Mouse (Mus musculus): ENCODE results near the gene Macrod1. TPM values are rescaled to one million over a fixed set of nuclear protein-coding genes. Genes with fewer than 3 reads are reported as not detected.

Gene Macrod1
- polyA plus RNA-seq, 1 experiment: 13.4 TPM

GRCm38 (mm10) chr19:7170916-7171315 lies 114.3 kb downstream of the Macrod1 start:
- DNase-seq (ENCODE audit: low read depth in 1 of 2, low spot score in 2 of 2): no peak
- peaks cover 2% of the 10 kb centered on the region for H3K27me3 ChIP-seq (ENCODE audit: control insufficient read depth, insufficient read depth, low read length)
- WGBS: 82% methylated on average over 6 of the region's 6 CpGs
- no peaks in the 10 kb centered on the region for H3K36me3 ChIP-seq (ENCODE audit: control insufficient read depth, insufficient read depth, low read length)
- TF ChIP-seq POLR2A (IDR thresholded peaks at IDR 0.05; ENCODE audit: low read depth, low read length) (no peak), CTCF (IDR thresholded peaks at IDR 0.05; ENCODE audit: extremely low read depth, insufficient read depth, insufficient read length, insufficient replicate concordance) (no peak)
- no peak overlapping the region for H3K27ac ChIP-seq (ENCODE audit: insufficient read depth, low read length)
- no peak overlapping the region for H3K4me3 ChIP-seq (ENCODE audit: extremely low read depth, insufficient read depth, insufficient read length)
- peaks cover 3% of the 10 kb centered on the region; the same call in 1 of the 2 replicates for H3K4me1 ChIP-seq (ENCODE audit: control insufficient read depth, insufficient read depth, insufficient read length)

- H3K27ac ChIP-seq (ENCODE audit: insufficient read depth, low read length): no peak overlapping the region
- no peaks in the 10 kb centered on the region for H3K27me3 ChIP-seq (ENCODE audit: control insufficient read depth, insufficient read depth, low read length)
- no peak overlapping the region for H3K4me3 ChIP-seq (ENCODE audit: extremely low read depth, insufficient read depth, insufficient read length)
- H3K4me1 ChIP-seq (ENCODE audit: control insufficient read depth, insufficient read depth, insufficient read length): peaks cover 3% of the 10 kb centered on the region; the same call in 1 of the 2 replicates
- no peak for DNase-seq (ENCODE audit: low read depth in 1 of 2, low spot score in 2 of 2)
- H3K36me3 ChIP-seq (ENCODE audit: control insufficient read depth, insufficient read depth, low read length): no peaks in the 10 kb centered on the region
- WGBS: 34% methylated on average over 8 of the region's 8 CpGs
- TF ChIP-seq POLR2A (IDR thresholded peaks at IDR 0.05; ENCODE audit: low read depth, low read length): no peak
- no peak for TF ChIP-seq CTCF (IDR thresholded peaks at IDR 0.05; ENCODE audit: extremely low read depth, insufficient read depth, insufficient read length, insufficient replicate concordance)
These were observed 114.8 kb downstream of the Macrod1 start for GRCm38 (mm10) chr19:7171447-7171846.

GRCm38 (mm10) chr19:7172051-7172866 lies 115.6 kb downstream of the Macrod1 start:
- H3K27me3 ChIP-seq (ENCODE audit: control insufficient read depth, insufficient read depth, low read length): no peaks in the 10 kb centered on the region
- TF ChIP-seq POLR2A (IDR thresholded peaks at IDR 0.05; ENCODE audit: low read depth, low read length): no peak
- TF ChIP-seq CTCF (IDR thresholded peaks at IDR 0.05; ENCODE audit: extremely low read depth, insufficient read depth, insufficient read length, insufficient replicate concordance): no peak
- peaks cover 3% of the 10 kb centered on the region; the same call in 1 of the 2 replicates for H3K4me1 ChIP-seq (ENCODE audit: control insufficient read depth, insufficient read depth, insufficient read length)
- DNase-seq (ENCODE audit: low read depth in 1 of 2, low spot score in 2 of 2): no peak
- no peaks in the 10 kb centered on the region for H3K36me3 ChIP-seq (ENCODE audit: control insufficient read depth, insufficient read depth, low read length)
- no peak overlapping the region for H3K4me3 ChIP-seq (ENCODE audit: extremely low read depth, insufficient read depth, insufficient read length)
- H3K27ac ChIP-seq (ENCODE audit: insufficient read depth, low read length): no peak overlapping the region
- WGBS: 60% methylated on average over 13 of the region's 13 CpGs

DNA sequence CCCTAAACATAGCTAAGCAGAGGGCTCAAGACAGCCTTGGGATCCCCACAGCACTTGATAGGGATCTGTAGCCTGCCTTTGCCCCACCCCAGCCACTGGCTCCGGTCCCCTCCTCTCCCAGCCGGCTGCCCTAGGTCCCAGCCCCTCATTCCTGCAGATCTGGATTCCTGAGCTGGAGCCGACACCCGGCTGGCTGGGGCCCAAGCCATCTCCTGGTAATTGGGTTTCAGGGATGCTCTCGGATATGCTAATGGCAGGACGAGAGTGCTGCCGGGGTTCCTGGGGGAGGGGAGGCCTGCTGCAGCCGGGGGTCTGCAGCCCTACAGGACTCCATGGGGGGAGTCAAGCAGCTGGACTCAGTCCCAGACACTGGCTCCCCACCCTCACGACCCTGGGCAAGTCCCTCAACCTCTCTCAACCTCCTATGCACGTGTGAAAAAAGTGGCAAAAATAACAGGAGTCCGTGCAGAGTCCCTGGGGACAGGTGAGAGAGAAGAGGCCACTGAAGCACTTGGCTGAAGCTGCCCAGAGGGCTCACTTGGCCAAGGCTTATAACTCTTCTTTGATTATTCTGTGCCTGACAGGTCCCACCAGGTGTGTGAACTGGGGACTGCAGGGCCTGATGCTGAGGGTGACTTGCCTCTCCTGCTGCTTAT lies 119.6 kb downstream of the Macrod1 start:
- H3K27me3 ChIP-seq (ENCODE audit: control insufficient read depth, insufficient read depth, low read length): no peaks in the 10 kb centered on the region
- H3K4me3 ChIP-seq (ENCODE audit: extremely low read depth, insufficient read depth, insufficient read length): no peak overlapping the region
- peaks cover 2% of the 10 kb centered on the region; the same call in 1 of the 2 replicates for H3K4me1 ChIP-seq (ENCODE audit: control insufficient read depth, insufficient read depth, insufficient read length)
- H3K27ac ChIP-seq (ENCODE audit: insufficient read depth, low read length): no peak overlapping the region
- no peak for DNase-seq (ENCODE audit: low read depth in 1 of 2, low spot score in 2 of 2)
- no peaks in the 10 kb centered on the region for H3K36me3 ChIP-seq (ENCODE audit: control insufficient read depth, insufficient read depth, low read length)
- 86% methylated on average over 11 of the region's 11 CpGs for WGBS
- no peak for TF ChIP-seq POLR2A (IDR thresholded peaks at IDR 0.05; ENCODE audit: low read depth, low read length)
- TF ChIP-seq CTCF (IDR thresholded peaks at IDR 0.05; ENCODE audit: extremely low read depth, insufficient read depth, insufficient read length, insufficient replicate concordance): no peak

GRCm38 (mm10) chr19:7177804-7178511 lies 121.3 kb downstream of the Macrod1 start:
- WGBS: 91% methylated on average over 13 of the region's 13 CpGs
- TF ChIP-seq CTCF (IDR thresholded peaks at IDR 0.05; ENCODE audit: extremely low read depth, insufficient read depth, insufficient read length, insufficient replicate concordance) (no peak), POLR2A (IDR thresholded peaks at IDR 0.05; ENCODE audit: low read depth, low read length) (no peak)
- Histone ChIP-seq H3K4me3 (ENCODE audit: extremely low read depth, insufficient read depth, insufficient read length) (no peak overlapping the region), H3K27me3 (ENCODE audit: control insufficient read depth, insufficient read depth, low read length) (no peaks in the 10 kb centered on the region), H3K36me3 (ENCODE audit: control insufficient read depth, insufficient read depth, low read length) (no peaks in the 10 kb centered on the region), H3K4me1 (ENCODE audit: control insufficient read depth, insufficient read depth, insufficient read length) (no peaks in the 10 kb centered on the region), H3K27ac (ENCODE audit: insufficient read depth, low read length) (no peak overlapping the region)
- DNase-seq (ENCODE audit: low read depth in 1 of 2, low spot score in 2 of 2): no peak

DNA sequence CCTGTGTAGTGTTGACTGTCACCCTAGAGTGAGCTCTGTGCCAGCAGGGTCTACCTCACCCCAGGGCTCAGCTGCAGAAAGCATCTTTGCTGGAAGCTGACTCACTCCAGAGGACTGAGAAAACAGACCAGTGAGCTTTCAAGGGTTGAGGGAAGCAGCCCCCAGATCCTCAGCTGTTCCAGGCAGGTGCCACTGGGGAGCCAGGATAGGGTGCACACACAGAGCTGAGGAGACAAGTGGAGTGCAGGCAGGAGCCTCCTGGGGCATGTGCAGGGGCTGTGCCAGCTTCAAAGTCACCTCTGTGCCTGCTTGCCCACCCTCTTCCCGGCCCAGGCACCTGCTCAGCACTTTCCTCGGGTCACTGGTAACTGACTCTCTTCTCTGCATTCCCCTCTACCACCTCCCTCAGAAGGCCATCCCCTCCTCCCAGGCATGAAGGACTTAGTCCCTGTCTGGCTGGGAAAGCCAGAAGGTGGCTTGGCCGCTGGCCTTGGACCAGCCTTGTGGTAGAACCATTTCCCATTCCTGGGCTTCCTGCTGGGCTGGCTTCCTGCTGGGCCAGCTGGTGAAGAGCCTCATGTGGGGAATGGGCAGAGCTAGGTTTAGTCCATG lies 122.3 kb downstream of the Macrod1 start:
- Histone ChIP-seq H3K4me3 (ENCODE audit: extremely low read depth, insufficient read depth, insufficient read length) (no peak overlapping the region), H3K36me3 (ENCODE audit: control insufficient read depth, insufficient read depth, low read length) (no peaks in the 10 kb centered on the region), H3K27me3 (ENCODE audit: control insufficient read depth, insufficient read depth, low read length) (no peaks in the 10 kb centered on the region), H3K4me1 (ENCODE audit: control insufficient read depth, insufficient read depth, insufficient read length) (no peaks in the 10 kb centered on the region), H3K27ac (ENCODE audit: insufficient read depth, low read length) (no peak overlapping the region)
- DNase-seq (ENCODE audit: low read depth in 1 of 2, low spot score in 2 of 2): no peak
- WGBS: 58% methylated on average over 3 of the region's 3 CpGs
- no peak for TF ChIP-seq CTCF (IDR thresholded peaks at IDR 0.05; ENCODE audit: extremely low read depth, insufficient read depth, insufficient read length, insufficient replicate concordance)
- TF ChIP-seq POLR2A (IDR thresholded peaks at IDR 0.05; ENCODE audit: low read depth, low read length): no peak

All from spleen, adult 2 months (tissue).